Mouse (Mus musculus): ENCODE results near the gene Olfr1112.
"Not testable (repeated sequence)": the region's sequence is repeated elsewhere in the genome, so short reads cannot be mapped to it uniquely, and the experiment has no call there.

Olfr1112 gene

DNA sequence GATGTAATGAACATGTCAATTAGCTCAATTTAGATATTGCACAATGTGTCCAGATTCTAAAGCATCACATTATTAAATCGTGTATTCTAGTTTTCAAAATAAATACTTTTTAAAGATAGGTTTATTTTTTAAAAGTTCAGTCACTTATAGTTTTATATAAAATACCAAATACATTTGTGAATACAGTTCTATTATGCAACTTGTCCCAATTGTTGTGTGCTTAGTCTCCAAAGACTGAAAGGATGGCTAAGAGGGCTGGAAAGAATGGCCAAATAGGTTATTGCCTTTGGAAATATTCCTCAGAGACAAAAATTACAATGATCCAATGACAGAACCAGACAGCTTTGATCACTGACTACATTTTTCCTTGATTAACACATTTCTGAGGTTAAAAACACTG lies at the start of gene Olfr1112:
Gene Olfr1112 (plus strand): TSS at position 301 of the 400 bp plus-strand sequence.
- no peak for DNase-seq

DNA sequence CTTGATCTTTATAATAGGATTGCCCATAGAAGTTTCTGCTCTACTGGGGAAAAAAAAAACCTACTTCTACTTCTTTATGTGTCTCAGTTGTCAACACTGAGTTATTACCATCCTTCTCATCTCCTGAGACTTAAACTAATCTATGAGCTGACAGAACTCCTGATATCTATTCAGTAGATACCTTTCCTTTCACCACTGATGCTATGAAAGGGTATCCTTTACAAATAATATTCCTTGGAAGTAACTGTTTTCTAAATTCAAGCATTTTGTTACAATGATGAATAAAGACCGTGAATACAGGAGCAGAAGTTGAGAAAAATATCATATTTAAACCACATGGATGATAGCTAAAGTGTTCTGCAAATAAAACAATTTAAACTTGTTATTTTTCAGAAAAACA lies 47.4 kb upstream of the Olfr1112 start, which contains the start of gene Olfr1110:
Gene Olfr1110 (minus strand): TSS at position 101 of the 400 bp plus-strand sequence.
- no peak for DNase-seq

DNA sequence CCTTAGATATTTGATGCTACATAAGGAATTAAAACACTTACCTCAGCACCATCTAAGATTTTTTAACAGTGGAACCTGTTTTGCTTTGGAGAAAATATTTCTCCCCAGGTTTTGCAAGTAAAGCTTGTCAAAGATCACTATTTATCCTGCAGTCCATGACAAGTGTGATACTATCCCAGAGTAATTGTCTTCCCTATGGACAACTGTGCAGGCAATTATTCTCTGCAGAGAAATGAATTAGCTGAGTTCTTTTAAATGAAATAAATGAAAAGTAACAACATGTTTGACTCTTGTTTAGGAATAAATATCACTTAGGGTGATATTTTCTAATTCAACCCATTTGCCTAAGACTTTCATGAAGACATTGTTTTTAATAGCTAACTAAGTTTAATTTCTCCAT lies 35.1 kb upstream of the Olfr1112 start, which contains the start of gene Olfr1111:
Gene Olfr1111 (minus strand): TSS at position 101 of the 400 bp plus-strand sequence.
- no peak for DNase-seq

DNA sequence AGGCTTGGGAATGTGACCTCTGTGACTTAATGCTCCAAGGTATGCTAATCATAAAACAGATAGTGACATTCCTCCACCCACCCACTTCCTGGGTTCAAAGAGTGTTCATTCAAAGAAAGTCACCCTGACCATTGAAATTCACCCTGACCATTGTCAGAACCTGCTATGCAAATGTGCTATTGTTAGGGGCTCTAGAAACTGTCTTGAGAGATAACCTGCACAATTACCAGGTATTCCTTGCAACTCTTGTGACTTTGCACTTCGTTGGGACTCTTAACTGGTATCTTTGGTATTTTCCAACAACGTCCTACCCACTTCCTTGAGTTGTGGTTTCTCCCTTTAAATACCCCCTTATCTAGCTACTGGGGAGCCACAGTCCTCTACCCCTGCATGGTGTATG lies 19.9 kb upstream of the Olfr1112 start:
- DNase-seq: not testable (repeated sequence)

DNA sequence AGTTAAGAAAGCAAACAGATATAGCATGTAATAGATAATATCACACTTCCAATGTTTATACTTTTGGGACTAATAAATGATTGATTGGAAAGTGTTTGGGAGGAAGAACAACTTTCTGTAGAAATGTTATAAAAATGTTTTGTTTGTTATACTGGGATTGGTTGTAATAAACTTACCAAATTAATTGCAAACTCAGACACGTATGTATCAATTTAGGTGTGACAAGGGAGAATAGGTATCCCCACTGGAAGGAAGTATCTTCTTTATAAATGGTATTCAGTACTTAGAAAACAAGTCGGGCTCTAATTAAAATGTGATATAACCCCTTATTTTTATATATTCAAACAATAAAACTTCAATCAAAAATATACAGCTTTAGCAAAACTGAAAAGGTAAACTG lies 21.1 kb downstream of the Olfr1112 start, which contains the start of gene Olfr1113:
Gene Olfr1113 (plus strand): TSS at position 301 of the 400 bp plus-strand sequence.
- DNase-seq: no peak
